Mouse (Mus musculus) right cerebral cortex, adult 2 months (tissue): ENCODE data around the gene AC124108.1.

ENCODE experiments used
- DNase-seq, 2 experiments: peaks; one replicate each; pipeline ENCODE4 v3.0.0; 2021 to 2022; ENCODE audit warnings: low spot score in 2 of 2

AC124108.1 gene

GRCm38 (mm10) chr1:132245010-132245409 is 53.8 kb downstream of the AC124108.1 start:
- no peak for DNase-seq

- no peak for DNase-seq
Observed at GRCm38 (mm10) chr1:132246137-132246536, 54.9 kb downstream of the AC124108.1 start.

- no peak for DNase-seq
Observed at GRCm38 (mm10) chr1:132246641-132247040, 55.4 kb downstream of the AC124108.1 start.

GRCm38 (mm10) chr1:132254467-132254866 is 63.2 kb downstream of the AC124108.1 start:
- DNase-seq = no peak
